Mouse (Mus musculus): ENCODE data around the gene Sgip1. TPM values are rescaled to one million over a fixed set of nuclear protein-coding genes. Genes with fewer than 3 reads are reported as not detected.

The Sgip1 gene
- polyA plus RNA-seq, 1 experiment = 0.10 TPM

DNA sequence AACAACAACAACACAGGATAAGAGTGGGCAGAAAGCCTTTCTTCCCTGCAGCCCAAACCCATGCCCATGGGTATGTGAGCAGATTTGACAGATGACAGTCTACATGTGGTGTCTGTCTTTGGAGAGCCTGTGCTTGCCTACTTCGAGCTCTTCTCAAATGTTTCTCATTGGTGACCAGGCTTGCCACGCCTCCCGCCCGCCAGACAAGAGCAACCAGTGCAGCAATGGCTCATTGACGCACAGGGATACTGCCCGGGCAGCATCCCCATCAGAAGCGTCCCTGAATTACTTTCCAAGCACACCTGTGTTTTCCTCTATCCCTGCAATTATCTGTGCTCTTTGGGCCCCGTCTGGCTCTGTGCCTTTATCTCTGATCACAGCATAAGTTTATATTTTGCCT lies 72.2 kb downstream of the Sgip1 start:
- Histone ChIP-seq H3K27me3 (ENCODE audit: control insufficient read depth, insufficient read depth, insufficient read length) (no peaks in the 10 kb centered on the region), H3K4me3 (no peak overlapping the region), H3K36me3 (ENCODE audit: control insufficient read depth, insufficient read depth) (no peaks in the 10 kb centered on the region), H3K4me2 (ENCODE audit: low read depth) (no peak overlapping the region), H3ac (ENCODE audit: control insufficient read depth, insufficient read length) (no peak overlapping the region), H3K79me2 (ENCODE audit: control insufficient read depth, insufficient read depth) (no peaks in the 10 kb centered on the region)
- TF ChIP-seq MYOD1 (IDR thresholded peaks at IDR 0.05; ENCODE audit: control insufficient read depth in 1 of 3, insufficient read length in 2 of 3, low read depth in 2 of 3) = no peak
- TF ChIP-seq MAX (IDR thresholded peaks at IDR 0.05; ENCODE audit: low read depth) = no peak

DNA sequence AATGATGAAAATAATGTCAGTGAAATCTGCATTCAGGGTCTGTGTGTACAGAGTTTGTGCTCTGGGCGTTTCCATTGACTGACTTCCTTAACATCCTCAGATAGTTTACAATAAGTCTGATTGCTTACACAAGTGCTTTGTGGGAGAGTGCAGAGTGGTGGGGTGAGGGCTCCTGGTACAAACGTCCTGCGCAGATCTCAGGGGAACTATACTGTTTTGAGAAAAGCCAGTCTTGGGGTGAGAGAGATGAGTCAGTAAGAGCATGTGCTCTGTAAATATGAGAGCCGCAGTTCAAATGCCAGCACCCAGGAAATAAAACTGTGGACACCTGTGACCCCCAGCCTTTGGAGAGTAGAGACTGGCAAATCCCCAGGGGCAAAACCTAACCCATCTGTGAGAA lies 80.7 kb downstream of the Sgip1 start:
- Histone ChIP-seq H3ac (ENCODE audit: control insufficient read depth, insufficient read length) (no peak overlapping the region), H3K4me2 (ENCODE audit: low read depth) (no peak overlapping the region), H3K4me3 (no peak overlapping the region), H3K36me3 (ENCODE audit: control insufficient read depth, insufficient read depth) (no peaks in the 10 kb centered on the region), H3K79me2 (ENCODE audit: control insufficient read depth, insufficient read depth) (no peaks in the 10 kb centered on the region), H3K27me3 (ENCODE audit: control insufficient read depth, insufficient read depth, insufficient read length) (no peaks in the 10 kb centered on the region)
- TF ChIP-seq MAX (IDR thresholded peaks at IDR 0.05; ENCODE audit: low read depth) = no peak
- no peak for TF ChIP-seq MYOD1 (IDR thresholded peaks at IDR 0.05; ENCODE audit: control insufficient read depth in 1 of 3, insufficient read length in 2 of 3, low read depth in 2 of 3)
- no peak for TF ChIP-seq POLR2AphosphoS2 (IDR thresholded peaks at IDR 0.05; ENCODE audit: insufficient read length, low read depth)
- no peak for TF ChIP-seq E2F4 (IDR thresholded peaks at IDR 0.05; ENCODE audit: insufficient read depth)
- TF ChIP-seq TCF3 (IDR thresholded peaks at IDR 0.05; ENCODE audit: insufficient read length, low read depth) = no peak
- no peak for TF ChIP-seq USF1 (IDR thresholded peaks at IDR 0.05; ENCODE audit: low read depth)
- TF ChIP-seq CEBPB (IDR thresholded peaks at IDR 0.05; ENCODE audit: insufficient read depth, poor library complexity, severe bottlenecking) = no peak
- no peak for TF ChIP-seq SRF (IDR thresholded peaks at IDR 0.05; ENCODE audit: control insufficient read depth, insufficient read length, low read depth)
- no peak for TF ChIP-seq MYOG (IDR thresholded peaks at IDR 0.05; ENCODE audit: control insufficient read depth in 1 of 3, insufficient read depth in 1 of 3, insufficient read length in 2 of 3, low read depth in 2 of 3)
- no peak for TF ChIP-seq POLR2A (IDR thresholded peaks at IDR 0.05; ENCODE audit: insufficient read length, low read depth)
- no peak for TF ChIP-seq REST (IDR thresholded peaks at IDR 0.05; ENCODE audit: insufficient read depth, insufficient read length)
- TF ChIP-seq TCF12 (IDR thresholded peaks at IDR 0.05; ENCODE audit: insufficient read depth, poor library complexity, severe bottlenecking) = no peak

DNA sequence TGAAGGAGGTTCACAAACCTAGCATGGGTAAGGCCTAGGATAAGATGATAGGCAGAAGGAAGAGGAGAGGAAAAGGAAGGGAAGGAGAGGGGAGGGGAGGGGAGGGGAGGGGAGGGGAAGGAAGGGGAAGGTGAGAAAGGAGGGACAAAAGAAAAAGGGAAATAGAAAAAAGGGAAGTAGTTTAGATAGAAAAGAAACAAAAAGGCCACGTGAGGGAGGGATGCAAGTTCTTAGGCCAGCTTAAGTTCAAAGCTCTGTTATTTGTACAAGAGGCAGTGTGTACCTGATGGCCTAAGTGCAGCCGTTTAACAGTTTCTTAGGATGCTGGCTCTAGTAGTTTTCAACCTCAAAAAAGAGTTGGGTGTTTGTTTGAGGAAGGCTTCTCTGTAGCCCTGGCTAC lies 83.4 kb downstream of the Sgip1 start:
- H3K4me3 ChIP-seq = no peak overlapping the region
- no peak overlapping the region for H3K4me2 ChIP-seq (ENCODE audit: low read depth)
- no peaks in the 10 kb centered on the region for H3K36me3 ChIP-seq (ENCODE audit: control insufficient read depth, insufficient read depth)
- H3K79me2 ChIP-seq (ENCODE audit: control insufficient read depth, insufficient read depth) = no peaks in the 10 kb centered on the region
- no peak overlapping the region for H3ac ChIP-seq (ENCODE audit: control insufficient read depth, insufficient read length)
- no peaks in the 10 kb centered on the region for H3K27me3 ChIP-seq (ENCODE audit: control insufficient read depth, insufficient read depth, insufficient read length)
- no peak for TF ChIP-seq CEBPB (IDR thresholded peaks at IDR 0.05; ENCODE audit: insufficient read depth, poor library complexity, severe bottlenecking)
- TF ChIP-seq MAX (IDR thresholded peaks at IDR 0.05; ENCODE audit: low read depth) = no peak
- TF ChIP-seq POLR2A (IDR thresholded peaks at IDR 0.05; ENCODE audit: insufficient read length, low read depth) = no peak
- TF ChIP-seq TCF3 (IDR thresholded peaks at IDR 0.05; ENCODE audit: insufficient read length, low read depth) = no peak
- no peak for TF ChIP-seq POLR2AphosphoS2 (IDR thresholded peaks at IDR 0.05; ENCODE audit: insufficient read length, low read depth)
- TF ChIP-seq REST (IDR thresholded peaks at IDR 0.05; ENCODE audit: insufficient read depth, insufficient read length) = no peak
- no peak for TF ChIP-seq MYOD1 (IDR thresholded peaks at IDR 0.05; ENCODE audit: control insufficient read depth in 1 of 3, insufficient read length in 2 of 3, low read depth in 2 of 3)
- TF ChIP-seq SRF (IDR thresholded peaks at IDR 0.05; ENCODE audit: control insufficient read depth, insufficient read length, low read depth) = no peak
- TF ChIP-seq MYOG (IDR thresholded peaks at IDR 0.05; ENCODE audit: control insufficient read depth in 1 of 3, insufficient read depth in 1 of 3, insufficient read length in 2 of 3, low read depth in 2 of 3) = no peak

DNA sequence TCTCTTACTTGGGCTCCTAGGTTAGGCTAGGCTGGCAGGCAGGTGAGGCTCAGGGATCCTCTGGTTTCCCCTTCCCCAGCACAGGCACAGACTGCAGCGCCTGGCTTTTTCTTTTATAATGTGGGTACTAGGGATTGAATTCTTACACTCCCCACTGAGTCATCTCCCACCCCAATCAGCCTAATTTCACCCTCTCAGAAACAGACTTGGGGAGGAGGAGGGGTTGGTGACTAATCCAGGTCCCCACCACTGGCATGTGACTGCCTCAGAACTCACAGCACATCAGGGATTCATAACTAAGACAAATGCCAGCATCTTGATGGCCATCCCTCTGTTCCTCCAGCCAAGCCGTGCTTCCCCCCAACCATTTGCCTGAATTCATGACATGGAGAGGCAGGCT lies 85.1 kb downstream of the Sgip1 start:
- no peaks in the 10 kb centered on the region for H3K79me2 ChIP-seq (ENCODE audit: control insufficient read depth, insufficient read depth)
- H3K27me3 ChIP-seq (ENCODE audit: control insufficient read depth, insufficient read depth, insufficient read length) = no peaks in the 10 kb centered on the region
- H3ac ChIP-seq (ENCODE audit: control insufficient read depth, insufficient read length) = no peak overlapping the region
- H3K4me3 ChIP-seq = no peak overlapping the region
- TF ChIP-seq CEBPB (IDR thresholded peaks at IDR 0.05; ENCODE audit: insufficient read depth, poor library complexity, severe bottlenecking) (no peak), TCF3 (IDR thresholded peaks at IDR 0.05; ENCODE audit: insufficient read length, low read depth) (no peak), MAX (IDR thresholded peaks at IDR 0.05; ENCODE audit: low read depth) (no peak)
- no peak overlapping the region for H3K4me2 ChIP-seq (ENCODE audit: low read depth)
- H3K36me3 ChIP-seq (ENCODE audit: control insufficient read depth, insufficient read depth) = no peaks in the 10 kb centered on the region

DNA sequence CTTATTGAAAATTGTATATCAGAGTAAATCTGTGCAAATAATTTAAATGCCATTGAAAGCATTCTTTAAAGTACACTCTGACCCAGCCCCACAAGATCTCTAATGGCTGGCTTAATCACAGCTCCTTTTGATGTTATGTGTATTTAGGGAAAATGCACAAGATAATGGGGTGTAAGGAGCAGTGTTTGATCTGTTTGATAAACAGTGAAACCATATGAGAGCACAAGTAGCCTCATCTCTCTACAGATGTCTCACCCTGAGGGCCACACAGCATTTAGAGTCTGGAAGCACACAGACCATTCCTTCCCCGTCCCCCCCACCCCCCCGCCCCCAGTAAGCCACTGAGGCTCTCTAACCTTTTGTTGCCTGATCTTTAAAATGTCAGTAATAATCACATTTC lies 87.4 kb downstream of the Sgip1 start:
- Histone ChIP-seq H3K27me3 (ENCODE audit: control insufficient read depth, insufficient read depth, insufficient read length) (no peaks in the 10 kb centered on the region), H3K79me2 (ENCODE audit: control insufficient read depth, insufficient read depth) (no peaks in the 10 kb centered on the region), H3K4me3 (no peak overlapping the region), H3K4me2 (ENCODE audit: low read depth) (no peak overlapping the region), H3K36me3 (ENCODE audit: control insufficient read depth, insufficient read depth) (no peaks in the 10 kb centered on the region), H3ac (ENCODE audit: control insufficient read depth, insufficient read length) (no peak overlapping the region)
- TF ChIP-seq SRF (IDR thresholded peaks at IDR 0.05; ENCODE audit: control insufficient read depth, insufficient read length, low read depth) (no peak), USF1 (IDR thresholded peaks at IDR 0.05; ENCODE audit: low read depth) (no peak), POLR2A (IDR thresholded peaks at IDR 0.05; ENCODE audit: insufficient read length, low read depth) (no peak)

DNA sequence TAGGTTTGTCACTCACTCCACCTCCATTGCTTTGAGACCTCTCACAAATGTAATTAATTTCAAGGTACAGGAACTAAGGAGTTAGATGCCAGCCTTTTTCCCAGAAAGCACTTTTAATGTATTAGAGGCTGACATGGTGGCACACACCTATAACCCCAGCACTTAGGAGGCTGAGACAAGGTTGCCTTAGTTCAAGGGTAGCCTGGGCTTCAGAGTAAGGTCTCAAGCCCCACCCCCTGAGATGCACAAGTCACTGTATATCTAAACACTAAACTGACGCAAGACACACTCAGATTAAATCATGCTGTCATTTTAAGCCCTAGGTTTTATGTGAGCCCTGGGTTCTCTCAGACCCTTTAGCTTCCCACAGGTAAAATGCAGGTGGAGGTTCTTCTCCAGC lies 92.1 kb downstream of the Sgip1 start:
- Histone ChIP-seq H3K4me3 (no peak overlapping the region), H3ac (ENCODE audit: control insufficient read depth, insufficient read length) (no peak overlapping the region), H3K79me2 (ENCODE audit: control insufficient read depth, insufficient read depth) (no peaks in the 10 kb centered on the region), H3K4me2 (ENCODE audit: low read depth) (no peak overlapping the region), H3K27me3 (ENCODE audit: control insufficient read depth, insufficient read depth, insufficient read length) (no peaks in the 10 kb centered on the region), H3K36me3 (ENCODE audit: control insufficient read depth, insufficient read depth) (no peaks in the 10 kb centered on the region)
- no peak for TF ChIP-seq E2F4 (IDR thresholded peaks at IDR 0.05; ENCODE audit: insufficient read depth)
- TF ChIP-seq POLR2AphosphoS2 (IDR thresholded peaks at IDR 0.05; ENCODE audit: insufficient read length, low read depth) = no peak
- TF ChIP-seq MAX (IDR thresholded peaks at IDR 0.05; ENCODE audit: low read depth) = no peak
- TF ChIP-seq TCF12 (IDR thresholded peaks at IDR 0.05; ENCODE audit: insufficient read depth, poor library complexity, severe bottlenecking) = no peak
- no peak for TF ChIP-seq USF1 (IDR thresholded peaks at IDR 0.05; ENCODE audit: low read depth)
- no peak for TF ChIP-seq REST (IDR thresholded peaks at IDR 0.05; ENCODE audit: insufficient read depth, insufficient read length)
- no peak for TF ChIP-seq SRF (IDR thresholded peaks at IDR 0.05; ENCODE audit: control insufficient read depth, insufficient read length, low read depth)
- TF ChIP-seq TCF3 (IDR thresholded peaks at IDR 0.05; ENCODE audit: insufficient read length, low read depth) = no peak
- no peak for TF ChIP-seq MYOD1 (IDR thresholded peaks at IDR 0.05; ENCODE audit: control insufficient read depth in 1 of 3, insufficient read length in 2 of 3, low read depth in 2 of 3)
- no peak for TF ChIP-seq CEBPB (IDR thresholded peaks at IDR 0.05; ENCODE audit: insufficient read depth, poor library complexity, severe bottlenecking)
- TF ChIP-seq MYOG (IDR thresholded peaks at IDR 0.05; ENCODE audit: control insufficient read depth in 1 of 3, insufficient read depth in 1 of 3, insufficient read length in 2 of 3, low read depth in 2 of 3) = no peak
- TF ChIP-seq POLR2A (IDR thresholded peaks at IDR 0.05; ENCODE audit: insufficient read length, low read depth) = no peak

Data from myocyte (in vitro differentiated cells).